Mouse (Mus musculus) mammary gland, adult 2 months (tissue): ENCODE results near the gene Cdk18. TPM values are rescaled to one million over a fixed set of nuclear protein-coding genes. Genes with fewer than 3 reads are reported as not detected.

Source experiments
- polyA plus RNA-seq: library from polyadenylated mRNA; depleted of rRNA; stranded (reverse); fragments of >200 nt; gene quantifications from 2 replicates; pipeline ENCODE4 v1.2.3, GENCODE M21; 2012; ENCODE audit warnings: low replicate concordance; rRNA removed

Cdk18 gene
- polyA plus RNA-seq, result 22.3 and 23.9 TPM in 2 replicates

DNA sequence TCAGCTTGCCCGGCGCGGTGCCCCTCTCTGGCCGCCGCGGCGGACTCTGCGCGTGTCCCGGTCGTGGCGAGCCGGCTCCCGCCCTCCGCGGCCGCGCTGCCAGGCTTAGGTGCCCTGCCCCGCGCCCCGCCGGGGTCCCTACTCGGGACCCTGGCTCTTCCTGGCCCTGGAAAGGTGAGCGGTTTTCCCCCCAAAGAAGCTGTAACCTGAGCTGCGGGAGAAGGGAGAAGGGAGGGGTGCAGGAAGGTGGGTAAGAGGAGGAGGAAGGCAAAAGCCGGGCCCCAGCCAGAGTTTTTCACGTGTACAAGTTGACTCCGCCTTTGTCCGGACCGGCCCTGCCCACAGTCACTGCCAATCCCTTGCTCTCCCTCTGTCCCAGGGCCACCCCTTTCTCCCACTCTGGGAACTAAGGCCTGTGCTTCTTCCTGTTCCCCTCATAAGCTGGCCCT lies at the start of gene Cdk18:
Cdk18 (minus strand) TSS at position 269 of the 449 bp plus-strand sequence.

DNA sequence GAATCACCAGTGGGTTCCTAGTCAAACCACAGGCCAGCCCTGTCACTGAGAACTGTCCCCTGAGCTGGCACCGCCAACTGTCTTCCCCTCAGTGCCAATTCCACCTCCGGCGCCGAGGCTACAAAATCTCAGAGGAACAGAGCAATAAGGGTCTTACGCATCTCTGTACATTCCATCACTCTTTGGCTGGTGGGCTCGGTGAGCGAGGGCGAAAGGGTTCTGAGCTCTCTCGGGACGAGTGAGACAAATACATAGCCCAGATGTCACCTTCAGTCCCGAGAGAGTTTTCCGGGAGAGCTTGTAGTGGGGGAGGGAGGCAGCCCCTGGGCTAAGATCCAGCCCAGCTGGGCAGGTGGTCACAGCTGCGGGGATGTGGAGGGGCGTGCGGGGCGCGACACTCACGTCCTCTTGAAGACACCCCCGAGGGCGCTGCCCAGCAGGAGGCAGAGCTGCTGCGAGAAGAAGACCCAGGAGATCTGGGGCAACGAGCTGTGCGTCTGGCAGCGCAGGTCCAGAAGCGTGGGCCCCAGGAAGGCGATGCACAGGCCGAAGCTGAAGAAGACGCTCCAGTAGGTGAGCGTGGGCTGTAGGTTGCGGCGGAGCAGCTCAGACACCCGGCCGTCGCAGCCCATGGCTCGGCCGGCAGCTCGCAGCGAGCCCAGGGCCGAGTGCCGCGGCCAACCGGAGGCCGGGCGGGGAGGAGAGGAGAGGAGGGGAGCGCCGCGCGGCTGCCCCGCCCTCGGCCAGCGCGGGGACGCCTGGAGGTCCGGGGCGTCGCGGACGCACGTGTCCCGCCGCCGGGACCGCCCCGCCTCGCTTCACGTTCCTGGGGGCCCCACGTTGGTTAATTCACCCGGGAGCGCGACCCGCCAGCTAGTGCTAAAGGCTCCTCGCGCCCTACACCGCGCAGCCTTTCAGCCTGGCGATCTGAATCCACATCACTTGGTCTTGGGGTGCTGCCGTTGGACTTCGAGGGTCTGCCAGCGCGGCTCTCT lies 71.9 kb downstream of the Cdk18 start, which contains the start of gene Mfsd4a:
Mfsd4a (minus strand) TSS at position 802 of the 995 bp plus-strand sequence.

Other genes starting within 250 kb of the Cdk18 start
- 4.4 and 11.7 TPM in 2 replicates for gene Nucks1, start 229.2 kb downstream of the Cdk18 start, polyA plus RNA-seq
- gene Slc45a3, start 176.7 kb downstream of the Cdk18 start, polyA plus RNA-seq, result 14.3 and 14.6 TPM in 2 replicates
- gene Elk4, start 132.1 kb downstream of the Cdk18 start, polyA plus RNA-seq, result 28.4 and 31.0 TPM in 2 replicates
- gene Mfsd4a, start 71.6 kb downstream of the Cdk18 start, polyA plus RNA-seq, result 4.3 and 9.2 TPM in 2 replicates
- gene Lemd1, start 51.7 kb upstream of the Cdk18 start, polyA plus RNA-seq, result not detected in 2 replicates
- gene AC124108.1, start 51.8 kb upstream of the Cdk18 start, polyA plus RNA-seq, result 0.04 TPM in 1 of 2 replicates, not detected in the other
- gene Gm10188, start 90.1 kb upstream of the Cdk18 start, polyA plus RNA-seq, result not detected in 2 replicates
- gene Klhdc8a, start 158.9 kb upstream of the Cdk18 start, polyA plus RNA-seq, result 0.22 and 0.30 TPM in 2 replicates
- 9.0 and 14.4 TPM in 2 replicates for gene Nuak2, start 176.4 kb upstream of the Cdk18 start, polyA plus RNA-seq